Mouse (Mus musculus) adrenal gland, adult (tissue): ENCODE measurements around the gene Picalm.

ENCODE experiments used
- DNase-seq, 2 experiments: peaks; one replicate each; pipeline ENCODE4 v3.0.0; 2022 to 2023; ENCODE audit warnings: low spot score in 1 of 2; ENCODE audit not compliant: inconsistent age in 2 of 2

The Picalm gene

DNA sequence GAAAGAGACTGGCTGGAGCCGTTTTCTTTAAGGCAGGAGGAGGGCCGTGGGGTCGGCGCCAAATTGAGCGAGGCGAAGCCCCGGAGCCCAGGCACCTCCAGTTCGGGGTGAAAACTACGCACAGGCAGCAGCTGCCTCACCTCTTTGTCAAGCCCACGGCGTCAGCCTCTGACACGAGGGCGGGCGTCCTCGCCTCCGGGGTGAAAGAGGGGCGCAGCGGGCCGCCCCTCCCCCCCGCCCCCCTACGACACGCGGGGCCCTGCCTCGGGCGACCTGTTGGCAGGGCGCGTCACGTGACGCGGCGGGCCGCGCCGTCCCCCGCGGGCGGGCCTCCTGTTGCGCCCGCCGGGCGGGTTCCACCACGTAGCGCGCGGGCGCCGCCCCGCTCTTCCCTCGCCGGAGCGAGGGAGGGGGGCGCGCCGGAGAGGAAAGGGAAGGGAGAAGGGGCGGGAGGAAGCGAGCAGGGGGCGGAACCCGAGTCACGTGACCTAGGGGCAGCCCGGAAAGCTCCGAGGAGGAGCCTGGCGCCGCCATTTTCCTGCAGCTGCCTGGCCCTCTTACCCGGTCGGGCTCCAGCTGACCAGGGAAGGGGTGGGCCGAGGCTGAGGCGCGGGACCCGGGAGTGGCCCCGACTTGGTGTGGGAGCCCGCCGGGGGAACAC lies at the start of gene Picalm:
TSS of gene Picalm (plus strand) at position 482 of the 661 bp plus-strand sequence.
- peak; percentile 98 to 99 for DNase-seq

- no peak for DNase-seq
Observed at GRCm38 (mm10) chr7:90083799-90084198, 46.2 kb upstream of the Picalm start.

DNA sequence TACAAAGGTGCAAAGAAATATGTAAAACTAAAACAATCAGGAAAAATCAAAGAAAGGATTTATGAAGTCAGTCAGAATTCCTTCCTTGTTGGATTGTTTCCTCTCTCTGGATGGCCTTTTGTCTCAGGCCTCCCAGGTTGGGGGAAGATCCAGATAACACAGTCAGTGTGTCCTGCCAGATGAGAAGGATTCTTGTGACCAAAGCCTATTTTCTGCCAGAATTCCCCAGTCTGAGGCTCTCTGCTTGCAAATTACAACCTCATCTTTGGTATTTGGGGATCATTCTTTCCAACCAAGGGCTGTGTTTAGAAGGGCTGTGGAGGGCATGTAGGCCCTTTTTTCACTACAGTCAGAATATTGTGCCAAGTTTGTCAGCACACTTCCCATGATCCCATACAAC lies 45.5 kb upstream of the Picalm start:
- DNase-seq: no peak

DNA sequence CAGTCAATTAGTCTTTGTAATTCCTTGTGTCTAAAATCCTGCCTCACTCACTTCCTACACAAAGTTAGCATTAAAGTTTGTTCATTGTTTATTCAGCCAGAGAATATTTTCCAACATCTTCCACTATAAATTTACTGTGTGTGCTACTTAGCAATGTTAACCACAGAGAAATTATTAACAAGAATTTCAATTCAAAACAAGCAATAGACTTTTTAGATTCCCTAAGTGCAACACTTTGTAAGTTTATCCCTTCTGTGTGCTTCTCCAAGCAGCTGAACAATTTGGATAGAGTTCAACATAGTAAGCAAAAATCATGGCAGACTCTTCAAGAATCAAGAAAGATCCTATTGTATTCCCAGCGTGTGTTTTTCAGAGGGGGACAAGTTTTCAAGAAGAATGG lies 44.3 kb upstream of the Picalm start:
- DNase-seq: no peak

- DNase-seq: no peak
Observed at GRCm38 (mm10) chr7:90086821-90087220, 43.2 kb upstream of the Picalm start.

- no peak for DNase-seq
Observed at GRCm38 (mm10) chr7:90090996-90091395, 39.0 kb upstream of the Picalm start.

- DNase-seq: no peak
Observed at GRCm38 (mm10) chr7:90091756-90092155, 38.3 kb upstream of the Picalm start.

- no peak for DNase-seq
Observed at GRCm38 (mm10) chr7:90092452-90093450, 37.3 kb upstream of the Picalm start.

DNA sequence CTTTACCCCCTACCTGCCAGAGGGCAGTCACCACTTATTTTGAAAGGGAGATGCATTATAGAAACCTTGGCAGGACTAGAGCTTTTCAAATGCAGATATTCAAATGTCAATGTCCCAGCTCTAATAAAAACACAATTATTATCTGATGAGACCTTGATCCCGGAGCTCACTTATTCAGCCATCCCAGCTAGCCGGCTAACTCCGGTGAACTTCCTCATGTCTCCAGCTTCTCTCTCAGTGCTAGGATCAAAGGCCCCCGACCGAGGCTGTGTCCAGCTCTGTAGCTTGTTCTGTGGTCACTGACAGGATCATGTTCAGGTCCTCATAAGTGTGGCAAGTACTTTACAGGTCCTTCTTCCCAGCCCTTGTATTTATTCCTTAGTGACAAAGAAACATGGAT lies 34.9 kb upstream of the Picalm start:
- no peak for DNase-seq

GRCm38 (mm10) chr7:90095766-90096372 lies 34.1 kb upstream of the Picalm start:
- no peak for DNase-seq

DNA sequence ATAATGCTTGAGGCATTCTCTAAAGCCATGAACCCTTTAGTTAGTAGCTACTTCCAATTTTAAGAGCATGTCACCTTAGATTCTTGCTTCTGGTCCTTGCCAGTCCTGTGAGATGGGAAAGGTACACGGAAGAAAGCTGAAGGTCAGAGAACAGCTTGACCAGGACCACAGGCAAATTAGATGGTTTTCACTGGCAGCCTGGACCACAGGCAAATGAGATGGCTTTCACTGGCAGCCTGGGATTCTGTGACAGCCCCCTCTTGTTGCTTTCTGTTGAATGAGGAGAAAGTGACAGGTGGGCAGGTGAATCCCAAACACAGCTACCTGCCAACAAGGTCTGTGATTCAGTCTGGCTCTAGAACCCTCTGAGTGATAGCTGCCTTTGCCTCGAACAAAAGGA lies 33.4 kb upstream of the Picalm start:
- no peak for DNase-seq

GRCm38 (mm10) chr7:90098253-90098652 lies 31.8 kb upstream of the Picalm start:
- no peak for DNase-seq

DNA sequence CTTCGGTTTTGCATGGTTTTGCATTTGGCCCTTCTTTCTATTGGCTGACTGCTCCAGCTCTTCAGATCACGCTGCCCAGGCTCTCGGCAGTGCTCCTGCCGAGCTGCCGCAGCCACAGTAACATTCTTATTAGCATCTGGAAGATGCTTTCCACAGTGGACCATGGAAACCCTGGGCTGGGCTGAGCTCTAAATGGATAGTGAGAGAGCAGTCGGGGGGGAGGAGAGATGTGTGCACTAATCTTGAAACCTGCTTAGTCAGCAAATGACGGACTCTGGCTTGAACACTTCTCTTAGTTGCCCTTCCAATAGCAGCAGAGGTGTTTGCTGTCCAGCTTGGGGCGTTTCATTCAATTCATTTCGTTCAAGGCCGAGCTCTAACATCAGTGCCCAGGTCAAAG lies 30.8 kb upstream of the Picalm start:
- no peak for DNase-seq

DNA sequence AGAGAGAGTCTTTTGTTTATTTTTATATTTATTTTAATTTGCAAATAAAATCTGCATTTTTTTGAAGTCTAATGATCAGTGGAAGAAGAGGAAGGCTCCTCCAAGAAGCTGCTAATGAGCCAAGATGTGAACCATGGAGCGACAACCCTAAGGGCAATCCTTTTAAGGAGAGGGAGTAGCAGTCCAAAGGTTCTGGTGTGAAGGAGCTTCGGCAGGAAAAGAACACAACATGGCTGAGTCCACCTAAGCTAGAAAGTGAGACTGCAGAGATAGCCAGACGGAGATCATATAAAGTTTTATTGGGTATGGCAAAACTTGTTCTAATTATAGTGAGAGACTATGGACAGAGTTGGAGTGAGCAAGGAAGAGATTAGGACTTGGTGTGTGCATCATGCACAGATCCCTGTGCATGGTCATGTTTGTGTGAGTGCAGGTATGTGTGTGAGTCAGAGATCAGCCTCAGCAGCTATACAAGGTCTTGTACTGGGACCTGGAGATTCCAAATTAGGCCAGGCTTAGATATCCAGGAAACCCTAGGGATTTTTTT lies 29.3 kb upstream of the Picalm start:
- DNase-seq: no peak

DNA sequence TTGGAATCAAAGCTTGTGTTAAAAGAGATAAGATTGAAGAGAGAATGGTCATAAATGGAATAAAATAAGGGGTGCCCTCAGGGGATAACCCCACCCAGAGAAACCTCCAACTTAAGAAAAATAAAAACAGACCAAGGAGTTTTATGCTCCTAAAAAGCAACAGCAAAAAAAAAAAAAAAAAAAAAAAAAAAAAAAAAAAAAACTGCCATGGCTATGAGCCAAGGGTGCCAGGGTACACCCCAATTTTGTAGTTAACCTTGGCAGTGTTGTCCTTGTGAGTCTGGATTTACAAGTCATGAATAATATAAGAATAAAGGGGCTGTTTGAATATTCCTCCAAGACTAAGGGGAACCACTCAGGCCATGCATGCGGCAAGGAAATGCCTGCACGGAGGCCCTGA lies 13.9 kb upstream of the Picalm start:
- DNase-seq: no peak

DNA sequence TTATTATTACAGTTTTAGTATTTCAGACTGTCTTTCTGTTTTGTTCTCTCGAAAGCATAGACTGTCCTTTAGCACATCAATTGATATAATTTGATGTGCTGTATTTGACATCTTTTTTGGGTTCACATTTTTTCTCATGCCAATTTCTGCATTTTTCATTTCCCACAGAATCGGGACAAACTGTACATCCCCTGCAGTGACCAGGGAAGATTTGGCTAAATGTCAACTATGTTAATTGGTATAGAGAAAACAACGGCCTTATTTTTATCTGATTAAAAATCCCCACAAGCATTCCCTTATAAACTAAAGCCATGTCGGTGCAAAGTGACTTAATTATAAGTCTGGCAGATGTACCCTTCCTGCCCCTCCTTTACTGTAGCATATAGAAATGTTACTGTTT lies 9.9 kb upstream of the Picalm start:
- DNase-seq: no peak

DNA sequence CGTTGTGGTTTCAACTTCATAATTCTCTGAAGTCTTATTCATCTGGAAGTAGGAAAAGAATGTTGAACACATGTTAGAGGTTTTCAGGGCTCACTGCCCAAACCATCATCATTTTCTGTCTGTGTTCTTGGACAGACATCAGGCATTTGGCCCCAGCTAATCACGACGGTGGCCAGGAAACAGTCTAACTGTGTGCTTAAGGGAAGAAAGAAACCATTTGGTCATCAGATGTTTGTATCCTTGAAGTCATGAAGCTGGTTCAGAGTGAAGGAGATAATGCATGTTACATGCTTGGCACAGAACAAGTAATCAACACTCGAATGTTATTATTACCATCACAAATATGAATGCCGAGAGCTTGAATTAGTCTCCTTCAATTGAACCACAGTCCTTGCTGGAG lies 5.0 kb upstream of the Picalm start:
- DNase-seq: peak in 1 of 2 experiments; percentile 33

- DNase-seq: no peak
Observed at GRCm38 (mm10) chr7:90128631-90129200, 1.3 kb upstream of the Picalm start.

- DNase-seq: peak; percentile 46 to 92
Observed at GRCm38 (mm10) chr7:90129271-90129731, 712 bp upstream of the Picalm start.

GRCm38 (mm10) chr7:90130501-90131375 lies 725 bp downstream of the Picalm start:
- peak in 1 of 2 experiments; percentile 83 for DNase-seq
